Mouse (Mus musculus) C2C12 (cell line): ENCODE measurements at regions not wholly inside any gene's neighbourhood (a gene's known extent, or its start where the extent isn't known, plus 50 kb on each side); places are given as distances from the start of the nearest gene placed in this dataset.

Experiments
- CEBPB ChIP-seq: IDR thresholded peaks from one replicate; pipeline ENCODE4 v1.6.1; 2011; ENCODE audit warnings: low read depth, mild to moderate bottlenecking, control low read depth, moderate library complexity
- CTCF ChIP-seq: IDR thresholded peaks from one replicate; pipeline ENCODE4 v1.5.1; 2011; ENCODE audit not compliant: control insufficient read depth, insufficient read depth, insufficient read length
- MYOG ChIP-seq: IDR thresholded peaks from one replicate; pipeline ENCODE4 v1.6.1; 2011; ENCODE audit not compliant: control insufficient read depth, insufficient read length; ENCODE audit errors: extremely low read depth

- TF ChIP-seq CTCF (no peak), MYOG (no peak), CEBPB (no peak)
These were observed 438.1 kb downstream of the Ofcc1 start for GRCm38 (mm10) chr13:39923113-39923512.
